Mouse (Mus musculus) ES-Bruce4 (cell line): ENCODE results near the gene Sgce. TPM values are rescaled to one million over a fixed set of nuclear protein-coding genes. Genes with fewer than 3 reads are reported as not detected.

ENCODE experiments used
- H3K27ac ChIP-seq: 2 replicates; pipeline ENCODE4 v1.5.1; 2012; ENCODE audit warnings: low read length, inconsistent platforms; ENCODE audit not compliant: insufficient read depth
- H3K27me3 ChIP-seq: 2 replicates; pipeline ENCODE4 v1.6.1; 2012; ENCODE audit warnings: mild to moderate bottlenecking, low read length, inconsistent platforms; ENCODE audit not compliant: control insufficient read depth, poor library complexity, insufficient read depth, severe bottlenecking
- H3K36me3 ChIP-seq: 2 replicates; pipeline ENCODE4 v1.6.1; 2012; ENCODE audit warnings: inconsistent platforms, mild to moderate bottlenecking, low read length, moderate library complexity; ENCODE audit not compliant: control insufficient read depth, poor library complexity, insufficient read depth, severe bottlenecking
- H3K4me1 ChIP-seq: one replicate; pipeline ENCODE4 v1.8.1; 2011; ENCODE audit warnings: low read length; ENCODE audit not compliant: control insufficient read depth, insufficient read depth
- H3K4me3 ChIP-seq: 2 replicates; pipeline ENCODE4 v1.5.1; 2011; ENCODE audit warnings: low read depth, mild to moderate bottlenecking, low read length
- H3K9ac ChIP-seq: 2 replicates; pipeline ENCODE4 v1.6.1; 2012; ENCODE audit warnings: low read depth, mild to moderate bottlenecking, inconsistent platforms; ENCODE audit not compliant: poor library complexity, severe bottlenecking
- H3K9me3 ChIP-seq: replicated peaks from 2 replicates; pipeline ENCODE4 v1.6.1; 2012; ENCODE audit warnings: mild to moderate bottlenecking, low read length, inconsistent platforms; ENCODE audit not compliant: control insufficient read depth, poor library complexity, insufficient read depth, severe bottlenecking
- CTCF ChIP-seq: IDR thresholded peaks from one replicate; pipeline ENCODE4 v1.8.1; 2011; ENCODE audit warnings: low read depth, low read length
- EP300 ChIP-seq: IDR thresholded peaks from 2 replicates; pipeline ENCODE4 v1.6.1; 2011; ENCODE audit warnings: low read depth, low read length; ENCODE audit not compliant: insufficient read depth
- POLR2A ChIP-seq: IDR thresholded peaks from one replicate; pipeline ENCODE4 v1.8.1; 2011; ENCODE audit warnings: low read length; ENCODE audit not compliant: insufficient read depth
- polyA plus RNA-seq: library from polyadenylated mRNA; stranded (reverse); fragments of >200 nt; gene quantifications from 2 replicates; pipeline ENCODE4 v1.2.4, GENCODE M21; 2011; ENCODE audit warnings: low read depth; ENCODE audit not compliant: missing spikeins, insufficient read depth, insufficient read length

Gene Sgce
- polyA plus RNA-seq, 1 experiment, result 35.6 TPM

DNA sequence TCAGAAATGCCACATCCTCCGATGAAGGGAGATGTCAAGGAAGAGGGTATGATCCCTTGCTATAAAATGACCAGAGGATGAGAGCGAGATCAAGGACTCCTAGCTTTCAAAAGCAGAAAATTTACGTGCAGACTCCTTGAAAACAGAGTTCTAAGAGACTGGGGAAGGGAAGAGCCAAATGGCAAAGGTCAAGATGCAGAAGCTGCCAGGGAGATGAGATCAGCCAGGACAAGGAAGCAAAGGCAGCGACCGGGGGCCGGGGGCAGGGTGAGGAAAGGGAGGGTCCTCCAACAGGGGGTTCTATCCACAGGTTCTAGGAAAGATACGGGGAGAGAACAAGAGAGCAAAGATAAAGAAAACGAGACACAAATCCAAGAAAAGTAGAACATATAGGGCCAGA lies 15.3 kb downstream of the Sgce start:
- Histone ChIP-seq H3K27me3 (peaks cover 1% of the 10 kb centered on the region; the same call in 1 of the 2 replicates), H3K9ac (no peak overlapping the region), H3K36me3 (no peaks in the 10 kb centered on the region), H3K27ac (no peak overlapping the region), H3K4me1 (no peaks in the 10 kb centered on the region), H3K4me3 (no peak overlapping the region), H3K9me3 (no peaks in the 10 kb centered on the region)
- TF ChIP-seq EP300 (no peak), POLR2A (no peak), CTCF (no peak)

DNA sequence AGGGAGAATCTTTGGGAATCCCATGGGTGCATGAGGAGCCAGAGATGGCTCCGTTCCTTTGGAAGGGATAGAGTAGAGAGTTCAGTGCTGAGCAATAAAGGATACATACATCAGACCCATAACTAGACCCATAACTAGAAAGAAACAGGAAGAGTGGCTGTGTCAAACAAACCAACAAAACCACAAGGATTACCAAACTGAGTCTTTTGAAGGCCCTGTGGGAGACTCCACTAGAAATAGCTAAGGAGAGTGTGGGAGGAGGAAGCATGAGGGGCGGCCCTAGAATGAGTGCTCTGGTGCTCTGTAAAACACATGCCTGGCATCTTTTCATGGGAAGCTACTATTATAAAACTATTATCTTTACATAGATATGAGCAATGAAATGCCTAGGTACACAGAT lies 18.7 kb downstream of the Sgce start:
- Histone ChIP-seq H3K9me3 (no peaks in the 10 kb centered on the region), H3K36me3 (no peaks in the 10 kb centered on the region), H3K27ac (no peak overlapping the region), H3K9ac (no peak overlapping the region), H3K4me1 (no peaks in the 10 kb centered on the region), H3K27me3 (peaks cover 1% of the 10 kb centered on the region; the same call in 1 of the 2 replicates), H3K4me3 (no peak overlapping the region)
- no peak for TF ChIP-seq POLR2A
- no peak for TF ChIP-seq CTCF

DNA sequence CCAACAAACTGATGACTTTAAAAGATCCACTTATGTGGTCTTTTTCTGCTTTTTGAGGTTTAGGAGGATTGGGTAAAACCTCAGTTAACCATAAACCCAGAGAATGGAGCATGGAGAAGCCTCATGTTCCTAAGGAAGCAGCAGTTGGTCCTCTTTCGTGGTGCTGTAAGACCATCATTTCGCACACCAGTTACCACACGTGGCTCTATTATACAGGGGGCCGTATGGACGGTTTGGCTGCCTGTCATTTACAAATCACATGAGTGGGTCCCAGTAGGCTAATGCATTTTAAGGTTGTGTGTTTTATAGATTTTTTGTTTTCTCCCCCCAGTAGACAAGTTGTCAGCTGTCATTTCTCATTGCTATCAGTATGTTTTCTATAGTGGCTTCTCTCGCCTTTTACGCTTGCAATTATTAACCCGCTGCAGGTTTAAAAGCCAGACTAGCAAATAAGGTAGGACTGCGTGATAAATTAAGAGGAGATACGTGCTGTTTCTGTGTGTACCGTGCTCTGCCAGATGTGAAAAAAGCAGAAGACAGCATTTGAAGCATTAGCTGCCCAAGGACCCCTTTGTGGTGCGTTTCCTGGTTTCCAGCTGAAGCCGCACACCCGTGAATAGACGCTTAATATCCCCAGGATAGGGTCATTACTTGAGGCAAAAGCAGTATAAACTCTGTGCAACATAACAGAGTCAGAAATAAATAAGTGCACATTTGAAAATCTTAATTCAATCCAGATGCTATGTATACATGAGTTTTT lies 22.8 kb downstream of the Sgce start:
- Histone ChIP-seq H3K9me3 (no peaks in the 10 kb centered on the region), H3K9ac (no peak overlapping the region), H3K4me1 (no peaks in the 10 kb centered on the region), H3K27ac (no peak overlapping the region), H3K4me3 (no peak overlapping the region), H3K36me3 (no peaks in the 10 kb centered on the region), H3K27me3 (peaks cover 1% of the 10 kb centered on the region; the same call in 1 of the 2 replicates)
- no peak for TF ChIP-seq CTCF
- TF ChIP-seq EP300, result no peak
- no peak for TF ChIP-seq POLR2A

DNA sequence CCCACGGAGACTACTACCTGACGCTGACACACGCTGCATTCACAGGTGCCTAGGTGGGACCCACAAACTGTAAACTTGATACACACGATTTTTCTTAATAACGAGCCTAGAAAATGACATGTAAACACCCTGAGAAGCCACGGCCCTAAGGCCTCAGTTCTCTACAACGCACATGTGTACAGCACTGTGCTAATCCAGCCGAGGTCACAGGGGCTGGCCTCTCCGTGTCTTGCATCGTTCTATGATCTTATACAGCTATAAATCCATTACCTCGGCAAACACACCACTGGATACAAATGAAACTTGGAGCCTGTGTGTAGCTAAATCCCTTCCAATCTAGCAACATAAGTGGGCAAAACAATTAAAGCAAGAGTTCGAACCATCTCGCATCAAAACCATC lies 24.3 kb downstream of the Sgce start:
- Histone ChIP-seq H3K9ac (no peak overlapping the region), H3K36me3 (no peaks in the 10 kb centered on the region), H3K27me3 (no peaks in the 10 kb centered on the region), H3K4me3 (no peak overlapping the region), H3K9me3 (no peaks in the 10 kb centered on the region), H3K27ac (no peak overlapping the region), H3K4me1 (no peaks in the 10 kb centered on the region)
- no peak for TF ChIP-seq EP300
- no peak for TF ChIP-seq POLR2A
- TF ChIP-seq CTCF, result no peak

DNA sequence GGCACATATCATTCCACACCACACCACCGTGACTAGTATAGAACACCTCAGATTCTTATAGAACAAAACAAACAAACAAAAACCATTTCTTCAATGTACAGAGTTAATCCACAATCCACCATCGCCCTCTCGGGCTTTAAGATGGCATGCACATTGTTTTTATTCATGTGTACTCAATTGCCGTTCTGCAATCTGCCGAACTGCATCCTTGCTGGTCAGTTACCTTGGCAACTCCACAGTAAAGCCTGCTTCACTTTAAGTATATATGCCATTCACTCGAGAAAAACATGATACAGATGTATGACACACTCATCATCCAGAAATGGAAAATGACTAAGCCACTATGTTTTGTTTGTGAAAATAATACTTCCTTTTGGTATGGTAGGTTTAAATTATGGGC lies 24.9 kb downstream of the Sgce start:
- H3K27ac ChIP-seq, result no peak overlapping the region
- no peaks in the 10 kb centered on the region for H3K27me3 ChIP-seq
- H3K36me3 ChIP-seq, result no peaks in the 10 kb centered on the region
- H3K9me3 ChIP-seq, result no peaks in the 10 kb centered on the region
- no peak overlapping the region for H3K9ac ChIP-seq
- no peak for TF ChIP-seq CTCF
- no peak for TF ChIP-seq EP300
- no peak for TF ChIP-seq POLR2A
- H3K4me3 ChIP-seq, result no peak overlapping the region
- H3K4me1 ChIP-seq, result no peaks in the 10 kb centered on the region

DNA sequence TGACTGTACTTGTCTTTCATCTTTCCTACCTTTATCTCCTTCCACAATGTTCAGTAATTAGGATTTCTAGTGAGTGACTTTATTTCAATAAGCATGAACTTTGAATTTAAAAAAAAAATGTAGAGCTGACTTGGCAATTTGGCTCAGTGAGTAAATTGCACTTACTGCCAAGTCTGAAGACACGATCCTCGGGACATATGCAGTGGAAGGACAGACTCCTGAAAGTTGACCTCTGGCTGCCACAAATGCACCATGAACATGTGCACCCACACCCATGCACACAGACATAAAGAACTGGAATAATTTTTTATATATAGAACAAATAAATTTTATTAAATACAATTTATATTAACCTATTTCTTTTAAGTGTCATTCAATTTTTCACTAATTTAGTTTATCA lies 29.7 kb downstream of the Sgce start:
- Histone ChIP-seq H3K27ac (no peak overlapping the region), H3K9me3 (no peaks in the 10 kb centered on the region), H3K36me3 (no peaks in the 10 kb centered on the region), H3K9ac (no peak overlapping the region), H3K27me3 (no peaks in the 10 kb centered on the region), H3K4me3 (no peak overlapping the region), H3K4me1 (no peaks in the 10 kb centered on the region)
- TF ChIP-seq EP300 (no peak), CTCF (no peak), POLR2A (no peak)
